Mouse (Mus musculus) small intestine, adult 10 weeks (tissue): ENCODE data around the gene Pgls. TPM values are rescaled to one million over a fixed set of nuclear protein-coding genes. Genes with fewer than 3 reads are reported as not detected.

Experiments used
- polyA plus RNA-seq: library from polyadenylated mRNA; stranded (reverse); fragments of 350-450 nt; fragmentation: Illumina TruSeq; extraction: RNeasy Lipid Tissue Mini Kit (QIAGEN cat#74804); gene quantifications from one replicate; pipeline ENCODE4 v1.2.3, GENCODE M21; 2014; ENCODE audit warnings: low replicate concordance

Pgls gene
- polyA plus RNA-seq, result 0.59 TPM

GRCm38 (mm10) chr8:71591471-71592373 is at the start of gene Pgls:
Gene Pgls, plus strand, starts transcription at chr8:71592176.

GRCm38 (mm10) chr8:71542632-71543343 is 49.2 kb upstream of the Pgls start, which contains the start of gene Mvb12a:
Gene Mvb12a, plus strand, starts transcription at chr8:71542922.

GRCm38 (mm10) chr8:71558071-71558957 is 33.7 kb upstream of the Pgls start, which contains the start of gene Tmem221:
Gene Tmem221, minus strand, starts transcription at chr8:71558871.

GRCm38 (mm10) chr8:71566501-71566900 is 25.5 kb upstream of the Pgls start, which contains the start of gene Nxnl1:
Gene Nxnl1, minus strand, starts transcription at chr8:71566601.

GRCm38 (mm10) chr8:71568387-71568937 is 23.5 kb upstream of the Pgls start, which contains the start of gene Slc27a1:
Gene Slc27a1, plus strand, starts transcription at chr8:71568882.

GRCm38 (mm10) chr8:71597451-71597850 is 5.5 kb downstream of the Pgls start, which contains the start of gene Fam129c:
Gene Fam129c, plus strand, starts transcription at chr8:71597648.

GRCm38 (mm10) chr8:71610822-71611651 is 19.1 kb downstream of the Pgls start, which contains the start of gene Colgalt1:
Gene Colgalt1, plus strand, starts transcription at chr8:71610998.

Other genes with a start within 250 kb of the Pgls start
- gene Use1, start 225.3 kb upstream of the Pgls start, polyA plus RNA-seq, result 0.78 TPM
- gene Ocel1, start 220.9 kb upstream of the Pgls start, polyA plus RNA-seq, result 1.7 TPM
- gene Nr2f6, start 210.2 kb upstream of the Pgls start, polyA plus RNA-seq, result 1.4 TPM
- 0.63 TPM for gene Ushbp1, start 196.4 kb upstream of the Pgls start, polyA plus RNA-seq
- 8.0 TPM for gene Babam1, start 195.3 kb upstream of the Pgls start, polyA plus RNA-seq
- gene Ankle1, start 186.2 kb upstream of the Pgls start, polyA plus RNA-seq, result 2.5 TPM
- gene Abhd8, start 128.5 kb upstream of the Pgls start, polyA plus RNA-seq, result not detected
- gene Mrpl34, start 127.2 kb upstream of the Pgls start, polyA plus RNA-seq, result 9.5 TPM
- gene Dda1, start 123.0 kb upstream of the Pgls start, polyA plus RNA-seq, result 2.4 TPM
- 1.2 TPM for gene Ano8, start 106.2 kb upstream of the Pgls start, polyA plus RNA-seq
- 1.7 TPM for gene Gtpbp3, start 104.1 kb upstream of the Pgls start, polyA plus RNA-seq
- 1.4 TPM for gene Plvap, start 80.4 kb upstream of the Pgls start, polyA plus RNA-seq
- not detected for gene Ccdc194, start 66.5 kb upstream of the Pgls start, polyA plus RNA-seq
- 0.82 TPM for gene Bst2, start 54.7 kb upstream of the Pgls start, polyA plus RNA-seq
- 2.9 TPM for gene Mvb12a, start 49.3 kb upstream of the Pgls start, polyA plus RNA-seq
- not detected for gene Tmem221, start 33.3 kb upstream of the Pgls start, polyA plus RNA-seq
- not detected for gene Nxnl1, start 25.6 kb upstream of the Pgls start, polyA plus RNA-seq
- 0.41 TPM for gene Slc27a1, start 23.3 kb upstream of the Pgls start, polyA plus RNA-seq
- 1.0 TPM for gene Fam129c, start 5.5 kb downstream of the Pgls start, polyA plus RNA-seq
- gene Colgalt1, start 18.8 kb downstream of the Pgls start, polyA plus RNA-seq, result 26.0 TPM
- 0.04 TPM for gene Unc13a, start 79.6 kb downstream of the Pgls start, polyA plus RNA-seq
- gene Jak3, start 84.1 kb downstream of the Pgls start, polyA plus RNA-seq, result not detected
- gene Insl3, start 97.0 kb downstream of the Pgls start, polyA plus RNA-seq, result not detected
- gene B3gnt3, start 109.6 kb downstream of the Pgls start, polyA plus RNA-seq, result 119 TPM
- not detected for gene Fcho1, start 133.5 kb downstream of the Pgls start, polyA plus RNA-seq